Mouse (Mus musculus) liver, embryonic 11.5 days (tissue): ENCODE data around the gene Atp5d. TPM values are rescaled to one million over a fixed set of nuclear protein-coding genes. Genes with fewer than 3 reads are reported as not detected.
A peak's percentile ranks its signal among the peaks of the same experiment; 100 is the strongest.

ENCODE experiments used
- ATAC-seq: fragments of 200-750 bp; cut with Nextera tagmentation; replicated peaks from 2 replicates; pipeline ENCODE4 v1.8.0; 2017; ENCODE audit warnings: moderate number of reproducible peaks, mild to moderate bottlenecking, moderate TSS enrichment, moderate library complexity; ENCODE audit not compliant: low FRiP score
- DNase-seq: peaks from one replicate; pipeline ENCODE4 v3.0.0-alpha.2; 2017; ENCODE audit warnings: low spot score
- H3K27ac ChIP-seq: fragments of 300-500 bp; sonication (generic); 2 replicates; pipeline ENCODE4 v1.5.1; 2014; ENCODE audit warnings: mild to moderate bottlenecking, low read depth, low read length, control low read depth
- H3K27me3 ChIP-seq: fragments of 300-500 bp; sonication (generic); replicated peaks from 2 replicates; pipeline ENCODE4 v1.6.1; 2014; ENCODE audit warnings: low read length, mixed read lengths; ENCODE audit not compliant: control insufficient read depth, insufficient read depth
- H3K36me3 ChIP-seq: fragments of 300-500 bp; sonication (generic); 2 replicates; pipeline ENCODE4 v1.6.1; 2014; ENCODE audit warnings: mild to moderate bottlenecking, low read length, moderate library complexity, mixed read lengths; ENCODE audit not compliant: control insufficient read depth, insufficient read depth
- H3K4me1 ChIP-seq: fragments of 300-500 bp; sonication (generic); replicated peaks from 2 replicates; pipeline ENCODE4 v1.6.1; 2014; ENCODE audit warnings: low read length, mixed read lengths; ENCODE audit not compliant: control insufficient read depth, insufficient read depth
- H3K4me2 ChIP-seq: fragments of 300-500 bp; sonication (generic); 2 replicates; pipeline ENCODE4 v1.6.1; 2014; ENCODE audit warnings: mild to moderate bottlenecking, control low read depth, moderate library complexity
- H3K4me3 ChIP-seq: fragments of 300-500 bp; sonication (generic); 2 replicates; pipeline ENCODE4 v1.5.1; 2014; ENCODE audit warnings: low read depth, low read length, control low read depth
- H3K9ac ChIP-seq: fragments of 300-500 bp; sonication (generic); 2 replicates; pipeline ENCODE4 v1.6.1; 2014; ENCODE audit warnings: low read depth, low read length, control low read depth
- H3K9me3 ChIP-seq: fragments of 300-500 bp; sonication (generic); 2 replicates; pipeline ENCODE4 v1.6.1; 2016; ENCODE audit warnings: low read length, inconsistent platforms, mixed read lengths; ENCODE audit not compliant: control insufficient read depth
- WGBS: fragments of 180-500 bp; shearing (Covaris S2); extraction: QIAGEN DNeasy Blood & Tissue Kit; methylation state at CpG from one replicate; pipeline ENCODE4 v1.1.7; 2014; 5-methylcytosine and 5-hydroxymethylcytosine counted together
- polyA plus RNA-seq: library from polyadenylated mRNA; unstranded; fragments of >200 nt; fragmentation: Nextera tagmentation; extraction: Ambion mirVana; gene quantifications from 2 replicates; pipeline ENCODE4 v1.2.1, GENCODE M21; 2014

The Atp5d gene
- polyA plus RNA-seq, 1 experiment from 2014 or later: 514 TPM

DNA sequence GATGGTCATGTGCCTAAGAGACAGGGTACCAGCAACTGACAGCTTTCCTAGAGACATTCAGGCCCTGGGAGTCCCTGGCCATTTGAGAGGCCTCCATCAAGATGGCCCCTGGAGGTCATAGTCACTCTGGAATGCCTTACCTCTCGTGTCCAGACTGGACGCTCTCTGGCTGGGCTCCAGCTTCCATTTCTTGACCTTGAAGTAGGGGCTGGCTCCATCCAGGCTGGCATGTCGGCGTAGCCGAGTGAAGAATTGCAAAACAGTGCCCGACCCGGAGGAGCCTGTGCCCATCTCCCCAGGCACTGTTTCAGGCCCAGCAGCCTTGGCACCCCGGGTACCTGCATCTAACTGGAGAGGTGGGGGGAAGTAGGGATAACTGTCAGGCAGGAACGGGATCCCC is 4.0 kb upstream of the Atp5d start:
- no peaks in the 10 kb centered on the region for H3K9me3 ChIP-seq
- H3K9ac ChIP-seq: no peak overlapping the region
- no peak for ATAC-seq
- no peak overlapping the region for H3K4me2 ChIP-seq
- H3K36me3 ChIP-seq: peaks cover 18% of the 10 kb centered on the region; the same call in 1 of the 2 replicates
- H3K27me3 ChIP-seq: peaks cover 33% of the 10 kb centered on the region
- no peak overlapping the region for H3K27ac ChIP-seq
- no peak overlapping the region for H3K4me3 ChIP-seq
- DNase-seq: no peak
- WGBS: 88% methylated on average over 9 of the region's 9 CpGs
- peaks cover 36% of the 10 kb centered on the region for H3K4me1 ChIP-seq

DNA sequence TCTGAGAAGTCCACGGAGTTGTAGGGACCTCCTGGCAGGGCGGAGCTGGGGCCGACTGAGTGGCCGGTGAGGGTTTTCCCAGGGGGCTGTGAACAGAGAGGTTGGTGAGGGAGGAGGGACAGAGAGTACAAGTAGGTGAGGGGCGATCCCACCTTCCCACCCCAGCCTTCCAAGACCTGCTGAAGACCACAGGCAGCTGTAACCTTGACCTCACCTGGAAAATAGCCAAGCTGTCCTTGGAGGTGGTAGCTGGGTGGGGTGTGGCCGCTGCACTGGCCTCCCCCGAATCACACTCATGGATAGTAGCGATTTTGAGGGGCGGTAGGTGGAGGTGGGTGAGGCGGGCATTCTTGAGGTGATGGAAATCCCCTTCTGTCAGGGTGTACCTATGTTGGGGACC is 3.3 kb upstream of the Atp5d start:
- H3K4me1 ChIP-seq: peaks cover 37% of the 10 kb centered on the region
- H3K27ac ChIP-seq: no peak overlapping the region
- no peak for DNase-seq
- H3K4me3 ChIP-seq: no peak overlapping the region
- H3K36me3 ChIP-seq: peaks cover 11% of the 10 kb centered on the region; the same call in 1 of the 2 replicates
- H3K27me3 ChIP-seq: peaks cover 34% of the 10 kb centered on the region
- WGBS: 82% methylated on average over 10 of the region's 10 CpGs
- H3K9me3 ChIP-seq: no peaks in the 10 kb centered on the region
- no peak overlapping the region for H3K9ac ChIP-seq
- H3K4me2 ChIP-seq: no peak overlapping the region
- ATAC-seq: no peak

DNA sequence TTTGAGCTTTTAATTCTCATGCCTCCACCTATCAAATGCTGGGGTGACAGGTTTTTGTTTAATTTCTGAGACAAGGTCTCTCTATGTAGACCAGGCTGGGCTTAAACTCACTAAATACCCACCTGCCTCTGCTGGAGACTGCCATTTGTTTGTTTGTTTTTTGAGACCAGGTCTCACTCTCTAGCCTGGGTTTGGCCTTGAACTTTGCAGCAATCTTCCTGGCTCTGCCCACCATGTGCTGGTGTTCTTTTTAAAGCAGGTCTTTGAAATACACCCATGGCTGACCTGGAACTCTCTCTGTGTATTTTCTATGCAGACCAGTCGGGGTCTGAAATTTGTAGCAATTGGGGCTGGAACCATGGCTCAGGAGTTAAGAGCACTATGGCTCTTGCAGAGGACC is 2.8 kb upstream of the Atp5d start:
- no peak overlapping the region for H3K9ac ChIP-seq
- H3K27ac ChIP-seq: no peak overlapping the region
- ATAC-seq (no peak), DNase-seq (no peak)
- peaks cover 7% of the 10 kb centered on the region; the same call in 1 of the 2 replicates for H3K36me3 ChIP-seq
- H3K9me3 ChIP-seq: no peaks in the 10 kb centered on the region
- peaks cover 36% of the 10 kb centered on the region for H3K4me1 ChIP-seq
- H3K4me2 ChIP-seq: no peak overlapping the region
- H3K27me3 ChIP-seq: peaks cover 34% of the 10 kb centered on the region
- H3K4me3 ChIP-seq: no peak overlapping the region
- 82% methylated on average over 1 of the region's 1 CpGs for WGBS

DNA sequence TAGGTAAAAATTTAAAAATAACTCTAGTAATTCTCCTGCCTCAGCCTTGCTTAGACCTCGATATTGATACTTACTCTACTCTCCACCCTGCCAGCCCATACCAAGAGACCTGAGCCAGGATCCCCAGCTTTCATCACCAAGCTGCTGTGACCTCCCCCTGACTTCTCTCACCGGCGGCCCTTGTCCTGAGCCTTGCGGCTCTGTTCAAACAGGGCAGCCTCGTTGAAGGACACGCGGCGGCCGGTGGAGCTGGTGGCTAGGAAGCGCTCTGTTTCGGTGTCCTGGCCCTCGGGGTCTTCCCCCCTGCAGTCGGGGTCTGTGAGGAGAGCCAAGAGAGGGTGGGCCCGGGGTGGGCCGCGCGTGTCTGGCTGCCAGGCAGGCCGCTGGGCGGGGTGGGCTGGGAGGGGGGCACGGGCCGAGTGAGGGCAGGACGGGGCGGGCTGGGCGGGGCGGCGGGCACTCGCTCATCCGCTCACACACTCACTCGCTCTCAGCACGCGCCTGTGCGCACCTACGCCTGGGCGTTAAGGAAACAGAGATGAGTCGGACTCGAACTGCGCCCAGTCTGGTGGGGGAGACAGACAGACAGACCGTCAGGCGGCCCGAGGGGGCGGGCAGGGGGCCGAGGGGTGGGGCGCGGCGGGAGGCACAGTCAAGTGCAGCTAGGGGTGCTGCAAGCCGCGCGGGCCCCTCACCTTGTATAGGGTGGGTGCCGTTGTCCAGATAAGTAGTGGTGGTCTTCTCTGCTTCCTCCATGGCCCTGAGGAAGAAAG is 2.1 kb upstream of the Atp5d start:
- Histone ChIP-seq H3K27me3 (peaks cover 34% of the 10 kb centered on the region), H3K4me2 (peak overlapping the region; percentile 100), H3K27ac (0 out of 2 replicates have a peak overlapping the region, but pooled peaks have one; percentile 11), H3K4me3 (peak overlapping the region; percentile 76), H3K4me1 (peaks cover 34% of the 10 kb centered on the region), H3K9ac (peak overlapping the region; percentile 27), H3K9me3 (no peaks in the 10 kb centered on the region), H3K36me3 (peaks cover 2% of the 10 kb centered on the region; the same call in 1 of the 2 replicates)
- ATAC-seq (no peak), DNase-seq (no peak)
- WGBS: 17% methylated on average over 49 of the region's 49 CpGs

DNA sequence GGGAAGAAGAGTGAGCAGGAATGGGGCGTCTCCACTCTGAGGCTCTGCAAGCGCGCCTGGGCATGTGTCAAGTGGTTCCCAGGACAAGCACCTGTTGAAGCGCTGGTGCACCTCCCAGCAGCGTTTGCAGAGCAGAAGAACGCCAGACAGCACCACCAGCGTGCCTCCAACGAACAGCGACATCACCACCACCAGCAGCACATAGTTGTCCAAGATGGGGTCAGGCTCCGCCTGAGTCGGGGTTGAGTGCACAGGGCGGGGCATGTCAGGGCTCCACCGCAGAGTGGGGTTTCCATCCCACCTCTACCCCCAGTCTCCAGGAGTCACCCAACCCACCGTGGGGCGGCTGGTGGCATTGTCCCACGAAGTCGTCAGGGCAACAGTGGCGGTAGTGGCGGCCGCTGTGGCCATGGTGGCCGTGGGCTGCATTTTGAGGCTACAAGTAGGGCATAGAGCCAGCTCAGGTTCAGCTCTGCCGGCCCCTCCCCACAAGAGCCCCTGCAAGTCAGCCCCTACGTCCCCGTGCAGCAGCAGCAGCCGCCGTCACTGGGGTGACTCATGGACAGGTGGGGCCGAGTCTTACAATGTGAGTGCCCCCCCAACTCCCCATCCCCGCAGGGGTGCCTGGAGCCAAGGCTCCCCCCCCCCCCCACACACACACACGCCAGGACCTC is 1.3 kb upstream of the Atp5d start:
- Histone ChIP-seq H3K9me3 (no peaks in the 10 kb centered on the region), H3K4me2 (peak overlapping the region; percentile 100), H3K9ac (peak overlapping the region; percentile 55; the same call in 1 of the 2 replicates), H3K4me1 (peaks cover 32% of the 10 kb centered on the region), H3K27me3 (peaks cover 34% of the 10 kb centered on the region), H3K36me3 (0 out of 2 replicates have a peak, but pooled peaks cover 2% of the 10 kb centered on the region), H3K27ac (no peak overlapping the region), H3K4me3 (peak overlapping the region; percentile 76)
- DNase-seq (no peak), ATAC-seq (no peak)
- 4% methylated on average over 29 of the region's 29 CpGs for WGBS

DNA sequence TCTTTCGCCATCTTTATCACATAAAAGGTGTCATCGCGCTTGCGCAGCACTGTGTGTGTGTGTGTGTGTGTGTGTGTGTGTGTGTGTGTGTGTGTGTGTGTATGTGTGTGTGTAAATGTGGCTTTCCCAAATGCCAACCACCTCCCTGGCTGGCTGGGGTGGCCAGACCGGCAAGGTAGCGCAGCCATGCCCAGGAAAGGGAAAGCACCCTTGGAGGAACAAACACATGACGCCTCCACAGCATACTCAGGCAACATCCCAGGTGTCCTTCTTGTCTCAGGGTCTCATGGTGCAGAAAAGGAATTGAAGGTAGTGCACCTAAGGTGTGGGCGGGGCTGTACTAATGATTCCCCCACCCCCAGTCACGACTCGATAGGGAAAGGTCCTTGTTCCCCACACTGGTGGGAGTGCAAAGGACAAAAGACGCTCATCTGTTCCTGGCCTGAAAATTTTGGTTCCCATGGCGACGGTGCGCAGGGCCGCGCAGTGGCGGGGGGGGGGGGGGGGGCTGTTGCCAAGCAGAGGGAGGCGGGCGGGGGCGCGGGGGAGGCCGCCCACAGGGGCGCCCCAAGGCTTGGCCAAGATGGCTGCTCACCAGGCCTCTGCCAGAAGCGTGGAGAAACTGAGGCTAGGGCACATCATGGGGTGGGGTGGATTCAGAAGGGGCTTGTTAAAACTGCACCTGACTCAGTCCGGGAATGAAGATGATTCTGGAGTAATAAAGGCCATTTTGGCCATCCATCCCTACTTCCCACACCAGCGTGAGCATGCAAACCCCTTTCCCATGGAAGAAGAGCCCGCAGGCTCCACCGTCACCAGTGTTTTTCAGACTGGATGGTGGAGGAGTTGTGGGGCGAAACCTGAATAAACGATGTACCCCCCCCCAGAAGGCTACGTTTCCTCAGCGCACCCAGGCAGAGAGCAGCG is 543 bp upstream of the Atp5d start:
- H3K9ac ChIP-seq: peak overlapping the region; percentile 70
- peak overlapping the region; percentile 100 for H3K4me2 ChIP-seq
- DNase-seq (no peak), ATAC-seq (no peak)
- H3K9me3 ChIP-seq: no peaks in the 10 kb centered on the region
- H3K27ac ChIP-seq: peak overlapping the region; percentile 62; the same call in 1 of the 2 replicates
- 8% methylated on average over 28 of the region's 33 CpGs for WGBS
- peaks cover 35% of the 10 kb centered on the region for H3K4me1 ChIP-seq
- peaks cover 34% of the 10 kb centered on the region for H3K27me3 ChIP-seq
- 0 out of 2 replicates have a peak, but pooled peaks cover 2% of the 10 kb centered on the region for H3K36me3 ChIP-seq
- H3K4me3 ChIP-seq: peak overlapping the region; percentile 76

DNA sequence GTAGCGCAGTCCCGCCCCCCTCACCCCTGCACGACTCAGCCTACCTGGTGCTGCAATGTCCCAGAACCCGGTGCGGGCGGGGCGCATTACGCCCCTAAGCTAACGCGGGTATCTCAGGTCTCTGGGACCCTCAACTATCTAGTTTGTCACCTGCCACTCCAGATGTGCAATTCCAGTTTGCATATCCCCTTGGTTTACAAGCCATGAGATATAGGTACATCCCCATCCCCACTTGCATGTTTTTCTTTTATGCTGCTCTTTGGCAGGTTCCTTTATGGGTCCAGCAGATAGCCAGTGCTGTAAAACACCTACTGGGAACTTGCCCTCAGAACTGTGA is 975 bp downstream of the Atp5d start:
- DNase-seq: no peak

DNA sequence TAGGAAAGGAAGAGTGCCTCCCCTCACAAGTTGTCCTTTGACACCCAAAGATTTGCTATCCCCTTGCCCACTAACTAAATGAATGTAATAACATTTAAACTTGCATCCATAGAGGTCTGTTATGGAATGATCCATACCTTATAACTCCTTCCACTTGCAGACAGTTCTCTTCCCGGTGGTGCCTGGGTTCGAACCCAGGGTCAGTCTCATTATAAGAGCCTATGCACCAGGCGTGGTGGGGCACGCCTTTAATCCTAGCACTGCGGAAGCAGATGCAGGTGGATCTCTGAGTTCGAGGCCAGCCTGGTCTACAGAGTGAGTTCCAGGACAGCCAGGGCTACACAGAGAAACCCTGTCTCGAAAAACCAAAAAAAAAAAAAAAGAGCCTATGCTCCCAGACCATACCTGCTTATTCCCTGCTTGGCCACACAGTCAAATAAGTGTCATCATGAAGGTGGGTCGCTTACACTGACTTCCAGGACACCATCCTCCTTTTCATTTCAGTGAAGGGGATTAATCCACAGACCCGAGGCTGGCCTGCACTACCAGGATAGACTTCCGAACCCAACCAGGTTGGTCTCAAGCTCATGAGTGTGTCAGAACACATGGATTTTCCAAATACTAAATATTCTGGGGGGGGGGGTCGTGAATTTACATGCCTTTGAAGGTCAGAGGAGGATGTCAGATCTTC is 1.7 kb downstream of the Atp5d start:
- DNase-seq (no peak), ATAC-seq (no peak)
- H3K9ac ChIP-seq: no peak overlapping the region
- peaks cover 49% of the 10 kb centered on the region for H3K4me1 ChIP-seq
- H3K36me3 ChIP-seq: peaks cover 17% of the 10 kb centered on the region
- no peaks in the 10 kb centered on the region for H3K9me3 ChIP-seq
- H3K4me2 ChIP-seq: peak overlapping the region; percentile 100
- WGBS: 74% methylated on average over 11 of the region's 11 CpGs
- H3K4me3 ChIP-seq: peak overlapping the region; percentile 80
- H3K27ac ChIP-seq: peak overlapping the region; percentile 88; the same call in 1 of the 2 replicates
- peaks cover 34% of the 10 kb centered on the region for H3K27me3 ChIP-seq

More for the DNA sequence above, 975 bp downstream of the Atp5d start:
- H3K27me3 ChIP-seq: peaks cover 34% of the 10 kb centered on the region
- under 1% methylated on average over 10 of the region's 10 CpGs for WGBS
- peaks cover 48% of the 10 kb centered on the region for H3K4me1 ChIP-seq
- peak overlapping the region; percentile 100 for H3K4me2 ChIP-seq
- peak overlapping the region; percentile 62 for H3K27ac ChIP-seq
- peaks cover 10% of the 10 kb centered on the region for H3K36me3 ChIP-seq
- no peaks in the 10 kb centered on the region for H3K9me3 ChIP-seq
- H3K4me3 ChIP-seq: peak overlapping the region; percentile 76
- peak overlapping the region; percentile 70 for H3K9ac ChIP-seq
- 0 out of 2 replicates have a peak, but pooled peaks have one; percentile 0 for ATAC-seq
